Mouse (Mus musculus): ENCODE data around the gene Avpr1b. TPM values are rescaled to one million over a fixed set of nuclear protein-coding genes. Genes with fewer than 3 reads are reported as not detected.

The Avpr1b gene
- polyA plus RNA-seq, 1 experiment from 2014 or later, result not detected

DNA sequence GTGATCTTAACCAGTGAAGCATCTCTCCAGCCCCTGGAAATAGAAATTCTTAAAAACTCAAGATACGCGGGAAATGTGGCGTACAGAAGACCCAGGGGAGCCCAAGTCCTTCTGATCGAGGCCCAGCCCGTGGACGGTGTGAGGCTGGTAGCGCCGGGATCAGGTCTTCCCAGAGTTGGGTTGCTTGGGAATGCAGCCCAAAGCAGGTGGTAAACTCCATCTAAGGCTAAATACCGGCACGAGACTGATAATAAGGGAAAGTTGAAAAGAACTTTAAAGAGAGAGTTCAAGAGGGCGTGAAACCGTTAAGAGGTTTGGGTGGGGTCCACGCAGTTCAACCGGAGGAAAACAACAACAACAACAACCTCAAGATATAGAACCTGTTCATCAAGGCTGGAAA lies 25.3 kb upstream of the Avpr1b start:
- Histone ChIP-seq H3K9ac (ENCODE audit: low read depth, low read length) (no peak overlapping the region), H3K4me2 (replicated peaks; ENCODE audit: low read depth, low read length) (no peak overlapping the region), H3K4me3 (ENCODE audit: low read length) (no peak overlapping the region), H3K27me3 (ENCODE audit: control insufficient read depth, insufficient read depth, low read length) (no peaks in the 10 kb centered on the region), H3K27ac (ENCODE audit: low read depth, low read length) (no peak overlapping the region), H3K9me3 (ENCODE audit: control insufficient read depth, low read length) (no peaks in the 10 kb centered on the region), H3K4me1 (ENCODE audit: control insufficient read depth, insufficient read depth, low read length) (no peaks in the 10 kb centered on the region), H3K36me3 (ENCODE audit: control insufficient read depth, insufficient read depth, low read length) (no peaks in the 10 kb centered on the region)
- WGBS, result 91% methylated on average over 14 of the region's 14 CpGs
- ATAC-seq (ENCODE audit: low FRiP score, low TSS enrichment), result peak; percentile 86; the same call in 1 of the 2 replicates

GRCm38 (mm10) chr1:131578943-131579680 lies 19.9 kb upstream of the Avpr1b start:
- Histone ChIP-seq H3K4me3 (ENCODE audit: low read length) (no peak overlapping the region), H3K27me3 (ENCODE audit: control insufficient read depth, insufficient read depth, low read length) (no peaks in the 10 kb centered on the region), H3K27ac (ENCODE audit: low read depth, low read length) (no peak overlapping the region), H3K4me1 (ENCODE audit: control insufficient read depth, insufficient read depth, low read length) (no peaks in the 10 kb centered on the region), H3K9me3 (ENCODE audit: control insufficient read depth, low read length) (no peaks in the 10 kb centered on the region), H3K9ac (ENCODE audit: low read depth, low read length) (no peak overlapping the region), H3K4me2 (replicated peaks; ENCODE audit: low read depth, low read length) (no peak overlapping the region), H3K36me3 (ENCODE audit: control insufficient read depth, insufficient read depth, low read length) (no peaks in the 10 kb centered on the region)
- 56% methylated on average over 17 of the region's 17 CpGs for WGBS
- ATAC-seq (ENCODE audit: low FRiP score, low TSS enrichment), result no peak

DNA sequence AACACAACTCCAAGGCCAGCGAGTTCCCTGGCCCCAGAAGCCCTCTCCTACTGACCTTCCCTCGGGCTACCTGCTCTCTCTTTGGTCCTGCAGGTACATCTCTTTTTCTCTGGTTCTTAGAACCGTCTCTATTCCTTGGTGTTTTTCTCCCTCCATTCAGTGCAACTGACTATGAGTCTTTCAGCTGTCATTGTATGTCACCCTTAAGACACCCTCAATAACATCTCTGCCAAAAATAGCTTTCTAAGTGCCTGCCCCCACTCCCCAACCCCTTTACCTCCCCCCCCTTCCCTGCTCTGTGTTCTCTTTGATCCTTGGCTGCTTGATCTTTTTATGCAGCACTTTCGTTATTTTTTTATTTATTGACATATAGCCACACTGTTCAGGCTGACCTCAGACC lies 18.6 kb upstream of the Avpr1b start:
- Histone ChIP-seq H3K27me3 (ENCODE audit: control insufficient read depth, insufficient read depth, low read length) (no peaks in the 10 kb centered on the region), H3K9me3 (ENCODE audit: control insufficient read depth, low read length) (no peaks in the 10 kb centered on the region), H3K4me3 (ENCODE audit: low read length) (no peak overlapping the region), H3K4me1 (ENCODE audit: control insufficient read depth, insufficient read depth, low read length) (no peaks in the 10 kb centered on the region), H3K9ac (ENCODE audit: low read depth, low read length) (no peak overlapping the region), H3K4me2 (replicated peaks; ENCODE audit: low read depth, low read length) (no peak overlapping the region), H3K36me3 (ENCODE audit: control insufficient read depth, insufficient read depth, low read length) (no peaks in the 10 kb centered on the region), H3K27ac (ENCODE audit: low read depth, low read length) (no peak overlapping the region)
- 48% methylated on average over 4 of the region's 4 CpGs for WGBS
- no peak for ATAC-seq (ENCODE audit: low FRiP score, low TSS enrichment)

GRCm38 (mm10) chr1:131583598-131583997 lies 15.4 kb upstream of the Avpr1b start:
- Histone ChIP-seq H3K27ac (ENCODE audit: low read depth, low read length) (no peak overlapping the region), H3K4me3 (ENCODE audit: low read length) (no peak overlapping the region), H3K4me1 (ENCODE audit: control insufficient read depth, insufficient read depth, low read length) (no peaks in the 10 kb centered on the region), H3K4me2 (replicated peaks; ENCODE audit: low read depth, low read length) (no peak overlapping the region), H3K36me3 (ENCODE audit: control insufficient read depth, insufficient read depth, low read length) (no peaks in the 10 kb centered on the region), H3K9me3 (ENCODE audit: control insufficient read depth, low read length) (no peaks in the 10 kb centered on the region), H3K27me3 (ENCODE audit: control insufficient read depth, insufficient read depth, low read length) (no peaks in the 10 kb centered on the region), H3K9ac (ENCODE audit: low read depth, low read length) (no peak overlapping the region)
- WGBS, result 86% methylated on average over 3 of the region's 3 CpGs
- ATAC-seq (ENCODE audit: low FRiP score, low TSS enrichment), result no peak

DNA sequence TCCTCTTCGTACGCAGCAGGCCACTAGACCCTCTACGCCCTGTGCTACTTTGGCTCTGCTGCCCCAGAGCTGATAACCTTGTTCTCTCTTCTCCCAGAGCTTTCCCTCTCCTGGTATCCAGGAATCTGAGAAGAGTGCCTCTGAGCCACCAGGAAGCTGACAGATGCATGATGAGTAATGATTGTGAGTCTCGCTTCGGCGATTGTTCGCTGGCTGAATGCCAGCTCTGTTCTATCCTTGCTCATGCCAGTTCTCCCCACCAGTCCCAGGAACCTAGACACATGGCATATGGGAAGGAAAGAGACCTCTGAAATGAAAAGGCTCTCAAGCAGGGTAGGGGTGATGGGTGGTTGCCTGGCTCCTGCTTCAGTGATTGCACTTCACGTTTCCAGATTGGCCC lies 12.2 kb upstream of the Avpr1b start:
- 73% methylated on average over 8 of the region's 8 CpGs for WGBS
- H3K4me1 ChIP-seq (ENCODE audit: control insufficient read depth, insufficient read depth, low read length), result no peaks in the 10 kb centered on the region
- H3K27me3 ChIP-seq (ENCODE audit: control insufficient read depth, insufficient read depth, low read length), result no peaks in the 10 kb centered on the region
- H3K9me3 ChIP-seq (ENCODE audit: control insufficient read depth, low read length), result no peaks in the 10 kb centered on the region
- no peak overlapping the region for H3K9ac ChIP-seq (ENCODE audit: low read depth, low read length)
- H3K4me2 ChIP-seq (replicated peaks; ENCODE audit: low read depth, low read length), result no peak overlapping the region
- H3K36me3 ChIP-seq (ENCODE audit: control insufficient read depth, insufficient read depth, low read length), result no peaks in the 10 kb centered on the region
- H3K27ac ChIP-seq (ENCODE audit: low read depth, low read length), result no peak overlapping the region
- no peak for ATAC-seq (ENCODE audit: low FRiP score, low TSS enrichment)
- no peak overlapping the region for H3K4me3 ChIP-seq (ENCODE audit: low read length)

DNA sequence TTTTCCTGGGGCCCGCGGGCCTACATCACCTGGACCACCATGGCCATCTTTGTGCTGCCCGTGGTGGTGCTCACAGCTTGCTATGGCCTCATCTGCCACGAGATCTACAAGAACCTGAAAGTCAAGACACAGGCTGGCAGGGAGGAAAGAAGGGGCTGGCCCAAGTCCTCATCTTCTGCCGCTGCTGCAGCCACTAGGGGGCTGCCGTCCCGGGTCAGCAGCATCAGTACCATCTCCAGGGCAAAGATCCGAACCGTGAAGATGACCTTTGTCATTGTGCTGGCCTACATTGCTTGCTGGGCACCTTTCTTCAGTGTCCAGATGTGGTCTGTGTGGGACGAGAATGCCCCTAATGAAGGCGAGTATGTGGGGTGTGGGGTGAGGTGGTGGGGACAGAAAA lies 1.3 kb downstream of the Avpr1b start:
- Histone ChIP-seq H3K9ac (ENCODE audit: low read depth, low read length) (no peak overlapping the region), H3K27ac (ENCODE audit: low read depth, low read length) (no peak overlapping the region), H3K36me3 (ENCODE audit: control insufficient read depth, insufficient read depth, low read length) (no peaks in the 10 kb centered on the region), H3K4me3 (ENCODE audit: low read length) (no peak overlapping the region), H3K4me2 (replicated peaks; ENCODE audit: low read depth, low read length) (no peak overlapping the region), H3K27me3 (ENCODE audit: control insufficient read depth, insufficient read depth, low read length) (peaks cover 9% of the 10 kb centered on the region; the same call in 1 of the 2 replicates), H3K9me3 (ENCODE audit: control insufficient read depth, low read length) (no peaks in the 10 kb centered on the region), H3K4me1 (ENCODE audit: control insufficient read depth, insufficient read depth, low read length) (no peaks in the 10 kb centered on the region)
- 38% methylated on average over 11 of the region's 11 CpGs for WGBS
- no peak for ATAC-seq (ENCODE audit: low FRiP score, low TSS enrichment)

DNA sequence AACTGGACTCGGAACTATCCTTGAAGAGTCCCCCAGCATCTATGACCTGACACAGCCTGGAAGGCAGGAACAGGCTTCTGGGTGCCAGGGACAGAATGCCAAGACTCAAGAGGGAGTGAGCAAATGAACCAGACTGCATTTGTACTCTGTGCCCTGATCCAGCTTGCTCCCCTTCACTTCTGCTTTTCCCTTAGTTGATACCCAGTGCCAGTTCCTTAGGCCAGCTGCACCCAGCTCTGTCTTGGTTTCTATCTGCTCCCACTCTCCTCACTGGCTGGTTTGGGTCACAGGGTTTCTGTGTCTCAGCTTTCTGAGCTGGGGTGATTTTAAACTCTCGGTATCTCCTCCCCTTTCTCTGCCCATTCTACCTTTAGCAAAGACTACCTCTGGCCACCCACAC lies 7.7 kb downstream of the Avpr1b start:
- Histone ChIP-seq H3K9me3 (ENCODE audit: control insufficient read depth, low read length) (no peaks in the 10 kb centered on the region), H3K4me3 (ENCODE audit: low read length) (no peak overlapping the region), H3K27me3 (ENCODE audit: control insufficient read depth, insufficient read depth, low read length) (no peaks in the 10 kb centered on the region), H3K36me3 (ENCODE audit: control insufficient read depth, insufficient read depth, low read length) (no peaks in the 10 kb centered on the region), H3K4me2 (replicated peaks; ENCODE audit: low read depth, low read length) (no peak overlapping the region), H3K27ac (ENCODE audit: low read depth, low read length) (no peak overlapping the region), H3K9ac (ENCODE audit: low read depth, low read length) (no peak overlapping the region), H3K4me1 (ENCODE audit: control insufficient read depth, insufficient read depth, low read length) (no peaks in the 10 kb centered on the region)
- no peak for ATAC-seq (ENCODE audit: low FRiP score, low TSS enrichment)
- WGBS, result 73% methylated on average over 2 of the region's 2 CpGs

- WGBS, result 52% methylated on average over 4 of the region's 4 CpGs
- Histone ChIP-seq H3K9ac (ENCODE audit: low read depth, low read length) (no peak overlapping the region; the same call in 1 of the 2 replicates), H3K4me1 (ENCODE audit: control insufficient read depth, insufficient read depth, low read length) (no peaks in the 10 kb centered on the region), H3K4me2 (replicated peaks; ENCODE audit: low read depth, low read length) (no peak overlapping the region), H3K27me3 (ENCODE audit: control insufficient read depth, insufficient read depth, low read length) (no peaks in the 10 kb centered on the region), H3K4me3 (ENCODE audit: low read length) (no peak overlapping the region), H3K27ac (ENCODE audit: low read depth, low read length) (no peak overlapping the region), H3K36me3 (ENCODE audit: control insufficient read depth, insufficient read depth, low read length) (no peaks in the 10 kb centered on the region), H3K9me3 (ENCODE audit: control insufficient read depth, low read length) (no peaks in the 10 kb centered on the region)
- ATAC-seq (ENCODE audit: low FRiP score, low TSS enrichment), result no peak
Measured at GRCm38 (mm10) chr1:131612556-131613155, 13.6 kb downstream of the Avpr1b start.

GRCm38 (mm10) chr1:131613361-131614133 lies 14.5 kb downstream of the Avpr1b start:
- H3K9ac ChIP-seq (ENCODE audit: low read depth, low read length), result no peak overlapping the region
- 78% methylated on average over 16 of the region's 16 CpGs for WGBS
- no peaks in the 10 kb centered on the region for H3K27me3 ChIP-seq (ENCODE audit: control insufficient read depth, insufficient read depth, low read length)
- peak; percentile 71; the same call in 1 of the 2 replicates for ATAC-seq (ENCODE audit: low FRiP score, low TSS enrichment)
- no peaks in the 10 kb centered on the region for H3K36me3 ChIP-seq (ENCODE audit: control insufficient read depth, insufficient read depth, low read length)
- no peak overlapping the region for H3K4me2 ChIP-seq (replicated peaks; ENCODE audit: low read depth, low read length)
- no peaks in the 10 kb centered on the region for H3K9me3 ChIP-seq (ENCODE audit: control insufficient read depth, low read length)
- H3K4me3 ChIP-seq (ENCODE audit: low read length), result no peak overlapping the region
- no peaks in the 10 kb centered on the region for H3K4me1 ChIP-seq (ENCODE audit: control insufficient read depth, insufficient read depth, low read length)
- no peak overlapping the region for H3K27ac ChIP-seq (ENCODE audit: low read depth, low read length)
